Mouse (Mus musculus): ENCODE results near the gene Dusp1.

DNA sequence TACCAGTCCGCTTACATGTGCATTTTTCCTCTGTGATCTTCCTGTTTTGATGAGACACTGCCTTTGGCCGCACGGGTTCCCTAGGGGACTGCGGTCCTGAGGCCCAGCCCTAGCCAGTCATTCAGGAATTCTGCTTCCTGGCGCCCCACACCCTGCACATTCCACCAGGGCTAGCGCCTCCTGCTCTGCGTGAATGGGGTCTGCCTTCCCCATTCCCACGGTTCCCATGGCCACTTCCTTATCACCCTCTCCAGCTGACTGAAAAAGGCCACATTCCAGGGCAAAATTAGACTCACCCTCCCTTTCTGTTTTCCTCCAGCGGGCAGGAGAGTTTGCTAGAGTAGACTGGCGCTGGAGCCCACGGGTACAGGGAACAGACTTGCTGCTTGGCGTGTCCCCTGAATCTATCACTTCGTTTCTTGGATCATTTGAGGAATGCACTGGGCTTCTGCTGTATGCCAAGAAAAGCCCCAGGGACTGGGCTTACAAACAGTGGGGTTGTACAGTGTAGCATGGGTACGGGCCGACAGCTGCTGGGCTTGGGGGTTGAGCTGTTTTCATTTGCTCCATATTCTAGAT, 22.7 kb upstream of the Dusp1 start:
- TF ChIP-seq POLR2A (IDR thresholded peaks at IDR 0.05; ENCODE audit: low read depth, low read length) (no peak), CTCF (IDR thresholded peaks at IDR 0.05; ENCODE audit: extremely low read depth, insufficient read length, insufficient replicate concordance, low read depth, low read length) (no peak)

Data from small intestine, adult 2 months (tissue).